Mouse (Mus musculus): ENCODE results near the gene Gm10392.

The Gm10392 gene

DNA sequence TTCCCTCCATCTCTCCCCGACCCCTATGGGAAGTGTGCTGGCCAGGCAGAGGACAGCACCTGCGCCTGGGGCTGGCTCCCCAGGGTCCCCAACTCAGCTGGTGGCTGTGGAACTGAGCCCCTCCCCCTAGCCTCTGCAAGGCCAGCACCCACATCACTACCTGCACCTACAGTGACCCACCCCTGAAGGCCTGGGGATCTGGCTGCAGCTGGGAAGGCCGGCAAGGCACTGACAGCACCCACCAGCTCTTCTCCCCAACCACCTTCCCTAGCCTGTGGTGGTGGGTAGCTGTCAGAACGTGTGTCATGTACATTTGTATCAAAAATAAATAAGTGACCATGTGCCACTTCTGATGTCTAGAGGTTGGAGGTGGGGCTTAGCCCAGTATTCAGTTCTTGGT, 11.6 kb downstream of the Gm10392 start:
- DNase-seq = no peak

- DNase-seq = no peak
These were observed 12.1 kb downstream of the Gm10392 start for GRCm38 (mm10) chr11:77506941-77507340.

- no peak for DNase-seq
These were observed 12.7 kb downstream of the Gm10392 start for GRCm38 (mm10) chr11:77506273-77506672.

GRCm38 (mm10) chr11:77505291-77505980, 13.6 kb downstream of the Gm10392 start:
- DNase-seq = no peak

DNA sequence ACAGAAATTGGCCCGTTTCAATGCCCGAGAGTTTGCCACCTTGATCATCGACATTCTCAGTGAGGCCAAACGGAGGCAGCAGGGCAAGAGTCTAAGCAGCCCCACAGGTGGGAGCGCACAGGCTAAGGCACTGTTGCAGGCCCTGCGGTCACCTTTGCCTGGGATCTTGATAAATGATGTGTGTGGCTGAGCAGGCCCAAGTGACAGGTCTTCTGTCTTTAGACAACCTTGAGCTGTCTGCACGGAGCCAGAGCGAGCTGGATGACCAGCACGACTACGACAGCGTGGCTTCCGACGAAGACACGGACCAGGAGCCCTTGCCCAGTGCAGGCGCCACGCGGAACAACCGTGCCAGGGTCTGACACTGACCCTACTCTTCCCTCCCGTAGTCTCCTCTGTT, 14.6 kb downstream of the Gm10392 start:
- DNase-seq = no peak

GRCm38 (mm10) chr11:77503511-77503910, 15.5 kb downstream of the Gm10392 start:
- DNase-seq = no peak

DNA sequence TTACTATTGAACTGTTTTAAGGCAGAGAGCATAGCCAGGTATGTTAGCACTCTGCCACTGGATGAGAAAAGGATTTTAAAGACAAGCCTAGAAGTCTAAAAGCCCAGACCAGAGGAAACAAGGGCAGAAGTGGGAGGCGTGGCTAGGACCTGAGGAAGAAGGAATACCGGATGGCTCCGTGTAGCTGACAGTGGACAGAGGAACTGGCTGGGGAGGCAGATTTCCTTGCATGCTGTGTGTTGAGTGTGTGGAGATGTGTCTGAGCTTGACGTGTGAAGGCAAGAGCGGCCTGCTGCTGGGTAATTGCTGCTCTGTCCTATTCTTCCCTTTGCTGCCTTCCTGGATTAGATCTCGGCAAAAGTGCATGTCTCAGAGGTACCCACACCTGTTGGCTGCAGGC, 16.5 kb downstream of the Gm10392 start:
- no peak for DNase-seq

- no peak for DNase-seq
These were observed 17.0 kb downstream of the Gm10392 start for GRCm38 (mm10) chr11:77501971-77502370.

GRCm38 (mm10) chr11:77501392-77501791, 17.6 kb downstream of the Gm10392 start:
- peak; percentile 88 to 90 for DNase-seq

DNA sequence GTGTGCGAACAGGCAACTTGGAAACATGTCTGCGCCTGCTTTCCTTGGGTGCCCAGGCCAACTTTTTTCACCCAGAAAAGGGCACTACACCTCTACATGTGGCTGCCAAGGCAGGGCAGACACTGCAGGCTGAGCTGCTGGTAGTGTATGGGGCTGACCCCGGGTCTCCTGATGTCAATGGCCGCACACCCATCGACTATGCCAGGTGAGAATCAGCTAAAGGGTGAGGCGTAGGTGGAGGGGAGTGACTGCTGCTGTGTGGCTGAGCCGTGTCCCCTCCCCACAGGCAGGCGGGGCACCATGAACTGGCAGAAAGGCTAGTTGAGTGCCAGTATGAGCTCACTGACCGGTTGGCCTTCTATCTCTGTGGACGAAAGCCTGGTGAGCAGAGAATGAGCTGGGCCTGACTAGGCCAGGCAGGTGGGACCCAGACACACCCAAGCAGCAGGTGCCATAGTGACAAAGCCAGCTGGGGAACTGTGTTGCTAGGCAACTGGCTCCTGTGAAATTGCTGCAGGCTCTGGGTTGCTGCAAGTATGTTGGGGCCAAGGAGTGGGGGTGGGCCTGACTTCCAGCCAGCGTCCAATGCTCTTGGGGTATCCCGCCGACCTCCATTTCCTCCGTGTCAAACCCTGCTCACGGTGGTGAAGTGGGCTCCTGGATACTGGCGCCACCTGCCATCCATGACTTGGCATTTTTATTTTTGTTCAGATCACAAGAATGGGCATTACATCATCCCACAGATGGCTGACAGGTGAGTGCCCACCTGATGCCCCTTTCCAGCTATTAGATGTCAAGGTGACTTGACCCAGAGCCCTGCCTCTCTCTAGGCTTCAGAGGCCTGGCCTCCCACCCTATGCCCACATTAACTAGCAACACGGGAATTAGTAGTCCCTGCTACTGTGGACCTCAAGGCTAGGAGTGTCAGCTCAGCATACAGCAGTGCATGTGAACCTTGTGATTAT, 18.4 kb downstream of the Gm10392 start:
- peak in 1 of 2 experiments; percentile 37 for DNase-seq

GRCm38 (mm10) chr11:77499354-77499753, 19.6 kb downstream of the Gm10392 start:
- peak; percentile 85 to 88 for DNase-seq

DNA sequence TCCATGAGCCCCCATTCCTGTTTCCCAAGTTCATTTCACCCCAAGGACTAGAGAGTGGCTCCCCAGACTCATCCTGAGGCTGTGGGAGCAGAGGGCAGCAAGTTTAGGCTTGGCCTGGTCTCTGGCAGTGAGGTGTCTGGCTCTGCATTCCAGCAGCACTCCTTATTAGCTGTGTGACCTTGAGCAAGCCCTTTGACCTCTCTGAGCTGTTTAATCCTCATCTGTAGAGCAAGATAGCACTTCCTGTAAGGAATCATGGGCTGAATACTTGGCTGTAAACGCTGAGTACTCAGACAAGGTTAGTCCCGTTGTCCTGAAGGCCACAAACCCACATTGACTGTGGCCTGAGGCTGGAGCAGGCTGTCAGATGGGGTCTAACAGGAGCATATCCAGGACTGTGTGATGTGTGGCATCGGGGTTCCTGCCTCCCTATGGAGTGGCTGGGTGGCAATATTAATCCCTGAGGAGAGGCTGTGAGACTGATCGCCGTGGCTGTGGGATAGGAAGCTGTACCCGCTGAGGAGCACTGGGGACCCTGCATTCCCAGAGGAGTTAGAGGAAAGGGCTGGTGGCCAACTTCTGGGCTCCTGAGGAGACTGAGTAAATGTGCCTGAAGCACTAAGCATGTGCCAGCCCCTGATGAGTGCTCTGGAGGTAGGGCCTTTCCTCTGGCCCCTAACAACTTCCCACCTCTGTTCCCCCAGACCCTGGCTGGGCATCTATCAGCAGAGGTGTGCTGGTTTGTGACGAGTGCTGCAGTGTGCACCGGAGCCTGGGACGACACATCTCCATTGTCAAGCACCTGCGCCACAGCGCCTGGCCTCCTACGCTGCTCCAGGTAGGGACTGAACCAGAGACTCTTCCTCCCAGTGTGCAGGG, 20.5 kb downstream of the Gm10392 start:
- peak in 1 of 2 experiments; percentile 40 for DNase-seq

DNA sequence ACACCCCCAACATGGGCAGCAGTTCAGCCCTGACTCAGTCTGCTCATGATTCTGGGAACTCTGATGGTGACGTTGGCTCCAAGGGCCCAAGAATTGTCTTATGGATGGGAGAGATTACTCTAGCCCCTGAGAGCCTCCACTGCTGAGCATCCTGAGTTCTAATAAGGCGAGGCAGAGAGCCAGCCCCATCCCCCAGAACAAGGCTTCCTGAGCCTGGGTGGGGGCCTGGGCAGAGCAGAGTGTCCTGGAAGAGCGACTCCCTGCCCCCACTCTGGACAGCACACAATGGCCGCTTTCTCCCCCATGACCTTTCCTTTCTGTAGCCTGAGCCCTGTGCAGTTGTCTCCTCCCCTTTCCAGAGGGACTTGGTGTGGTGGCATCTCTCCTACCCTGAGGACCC, 21.1 kb downstream of the Gm10392 start:
- DNase-seq = no peak

- peak; percentile 48 to 69 for DNase-seq
These were observed 21.6 kb downstream of the Gm10392 start for GRCm38 (mm10) chr11:77497341-77497756.

- DNase-seq = no peak
These were observed 23.5 kb downstream of the Gm10392 start for GRCm38 (mm10) chr11:77495507-77495906.

- DNase-seq = no peak
These were observed 24.2 kb downstream of the Gm10392 start for GRCm38 (mm10) chr11:77494782-77495181.

- no peak for DNase-seq
These were observed 24.7 kb downstream of the Gm10392 start for GRCm38 (mm10) chr11:77494344-77494676.

GRCm38 (mm10) chr11:77493512-77494343, 25.3 kb downstream of the Gm10392 start, which contains the start of gene Git1:
Git1 (plus strand) TSS chr11:77493562.
- DNase-seq = peak; percentile 64 to 68

DNA sequence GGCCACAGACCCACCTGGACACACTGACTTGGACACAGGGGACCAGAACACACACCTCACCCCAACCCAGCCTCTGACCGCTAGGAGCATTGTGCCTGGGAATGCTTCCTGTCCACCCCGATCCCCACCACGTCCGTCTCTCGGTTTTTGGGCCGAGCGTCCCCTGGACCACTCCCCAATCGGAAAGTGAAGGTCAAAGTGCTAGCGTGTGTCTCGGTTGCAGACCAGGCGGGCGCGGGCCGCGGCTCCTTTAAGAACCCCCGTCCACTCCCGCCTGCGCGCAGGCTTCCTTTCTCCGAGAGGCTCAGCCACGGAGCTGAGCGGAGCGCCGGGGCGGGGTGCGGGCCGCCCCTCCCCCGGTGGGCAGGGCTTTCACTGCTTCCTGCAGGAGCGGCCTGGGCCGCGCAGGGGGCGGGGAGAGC, 26.1 kb downstream of the Gm10392 start:
- peak; percentile 92 to 95 for DNase-seq

- DNase-seq = peak in 1 of 2 experiments; percentile 66
These were observed 26.6 kb downstream of the Gm10392 start for GRCm38 (mm10) chr11:77492311-77492871.

DNA sequence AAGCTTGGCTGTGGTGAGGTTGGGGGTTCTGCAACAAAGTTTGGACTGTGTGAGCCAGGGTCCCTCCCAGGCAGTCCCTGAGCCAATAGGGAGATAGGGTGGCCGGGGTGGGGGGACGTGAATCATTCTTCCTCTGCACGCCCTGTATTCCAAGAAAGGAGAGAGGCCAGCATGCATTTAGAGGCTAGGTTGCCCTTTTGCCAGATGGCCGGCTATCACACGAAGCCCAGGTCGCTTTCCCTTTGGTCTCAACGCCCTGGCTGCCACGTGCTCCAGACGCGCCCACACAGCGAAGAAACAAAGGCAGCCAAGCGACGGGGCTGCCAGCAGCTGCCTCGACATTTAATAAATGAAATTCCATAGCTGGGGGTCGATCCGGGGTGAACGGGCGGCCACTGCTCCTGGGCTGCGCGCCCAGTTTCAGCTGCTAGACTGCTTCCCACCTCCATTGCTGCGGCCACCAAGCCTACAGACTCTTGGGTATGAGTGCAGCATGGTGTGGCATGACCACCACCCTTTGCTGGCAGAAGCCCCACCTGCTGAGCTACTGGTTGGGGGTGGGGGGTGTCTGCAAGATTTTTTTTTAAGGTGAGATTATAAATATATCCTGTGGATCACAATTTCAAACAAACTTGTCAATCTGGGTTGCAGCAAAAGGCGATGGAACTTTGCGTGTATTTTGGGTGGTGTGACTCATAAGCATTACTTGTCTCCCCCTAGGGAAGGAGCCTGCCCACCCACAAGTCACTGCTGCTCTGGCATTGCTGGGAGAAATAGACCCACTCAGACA, 27.3 kb downstream of the Gm10392 start:
- DNase-seq = peak; percentile 70 to 73
